ENCODE assay signal across 8 mouse cellular contexts in the genomic region with DNA sequence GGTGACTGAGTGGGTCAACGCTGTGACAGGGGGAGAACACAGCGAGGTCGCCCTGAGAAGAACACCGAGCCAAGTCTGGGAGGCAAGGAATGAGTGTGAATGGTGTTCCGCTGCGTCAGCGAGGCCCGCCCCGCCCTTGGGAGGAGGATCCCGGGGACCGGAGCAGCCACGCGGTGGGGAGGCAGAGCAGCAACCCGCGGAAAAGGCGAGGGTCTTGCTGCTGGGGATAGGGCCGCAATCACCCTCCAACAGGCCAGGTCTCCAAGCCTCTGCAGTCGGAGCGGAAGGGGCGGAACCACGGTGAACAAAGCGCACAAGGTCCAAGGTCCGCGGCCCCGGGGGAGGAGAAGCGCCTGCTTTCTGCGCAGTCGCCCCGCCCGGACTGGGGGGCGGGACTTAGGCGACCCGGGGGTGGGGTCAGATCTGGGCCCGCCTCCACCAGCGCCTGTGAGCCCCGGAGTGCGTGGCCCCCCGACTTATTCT. TPM values are rescaled to one million over a fixed set of nuclear protein-coding genes. Genes with fewer than 3 reads are reported as not detected.
DNase-seq lines count a peak whose midpoint lies in the region; ATAC-seq and TF ChIP-seq lines count a peak whose summit lies in the region.

TSS of gene Plscr3 (plus strand) at position 179 of the 483 bp plus-strand sequence.

- peak within 1 kb of the TSS; percentile 76 for H3K4me3 ChIP-seq in embryonic facial prominence, embryonic 13.5 days
- peak within 1 kb of the TSS; percentile 75 for H3K4me3 ChIP-seq in heart, adult 2 months
- H3K4me3 ChIP-seq in limb, embryonic 13.5 days, result peak within 1 kb of the TSS; percentile 79
- H3K4me3 ChIP-seq in midbrain, embryonic 16.5 days (ENCODE audit: low read depth, low read length), result peak within 1 kb of the TSS; percentile 65

- H3K27ac ChIP-seq in embryonic facial prominence, embryonic 13.5 days, result peak within 1 kb of the TSS; percentile 96
- peak within 1 kb of the TSS; percentile 84 for H3K27ac ChIP-seq in heart, adult 2 months
- H3K27ac ChIP-seq in limb, embryonic 13.5 days, result peak within 1 kb of the TSS; percentile 96
- H3K27ac ChIP-seq in midbrain, embryonic 16.5 days (ENCODE audit: low read length), result peak within 1 kb of the TSS; percentile 96

- H3K27me3 ChIP-seq in embryonic facial prominence, embryonic 13.5 days, result no peaks in the 10 kb centered on the region
- no peaks in the 10 kb centered on the region for H3K27me3 ChIP-seq in heart, adult 2 months (ENCODE audit: control insufficient read depth, insufficient read depth, low read length)
- no peaks in the 10 kb centered on the region for H3K27me3 ChIP-seq in limb, embryonic 13.5 days
- no peaks in the 10 kb centered on the region for H3K27me3 ChIP-seq in midbrain, embryonic 16.5 days (ENCODE audit: control insufficient read depth, insufficient read depth, low read depth, low read length)

- H3K4me1 ChIP-seq in embryonic facial prominence, embryonic 13.5 days, result peaks cover 35% of the 10 kb centered on the region
- H3K4me1 ChIP-seq in heart, adult 2 months (ENCODE audit: control insufficient read depth, insufficient read depth, low read length), result peaks cover 5% of the 10 kb centered on the region
- H3K4me1 ChIP-seq in limb, embryonic 13.5 days, result peaks cover 31% of the 10 kb centered on the region
- H3K4me1 ChIP-seq in midbrain, embryonic 16.5 days (ENCODE audit: control insufficient read depth, insufficient read depth, low read length), result peaks cover 22% of the 10 kb centered on the region

- under 1% methylated on average over 29 of the region's 38 CpGs for WGBS in embryonic facial prominence, embryonic 13.5 days
- under 1% methylated on average over 38 of the region's 38 CpGs for WGBS in heart, adult 2 months
- 0% methylated on average over 35 of the region's 38 CpGs for WGBS in limb, embryonic 13.5 days
- under 1% methylated on average over 35 of the region's 38 CpGs for WGBS in midbrain, embryonic 16.5 days

- ATAC-seq in embryonic facial prominence, embryonic 13.5 days (ENCODE audit: insufficient number of reproducible peaks, insufficient read depth, low FRiP score, low TSS enrichment, low read depth), result peak; percentile 88
- peak; percentile 93 for ATAC-seq in limb, embryonic 13.5 days (ENCODE audit: low FRiP score, low read depth)
- peak; percentile 89 for ATAC-seq in midbrain, embryonic 16.5 days

- no peaks in the 10 kb centered on the region for H3K9me3 ChIP-seq in embryonic facial prominence, embryonic 13.5 days
- H3K9me3 ChIP-seq in limb, embryonic 13.5 days, result no peaks in the 10 kb centered on the region
- H3K9me3 ChIP-seq in midbrain, embryonic 16.5 days (replicated peaks; ENCODE audit: control insufficient read depth, low read length, poor library complexity, severe bottlenecking), result no peaks in the 10 kb centered on the region

- peak within 1 kb of the TSS; percentile 90 for H3K9ac ChIP-seq in embryonic facial prominence, embryonic 13.5 days
- peak within 1 kb of the TSS; percentile 95 for H3K9ac ChIP-seq in heart, adult 2 months (ENCODE audit: low read depth, low read length)
- peak within 1 kb of the TSS; percentile 90 for H3K9ac ChIP-seq in limb, embryonic 13.5 days
- H3K9ac ChIP-seq in midbrain, embryonic 16.5 days (ENCODE audit: low read depth, low read length), result peak within 1 kb of the TSS; percentile 88

- intact Hi-C loops in heart, adult 2 months (cut with DNase I), result no loop called here

- no peaks in the 10 kb centered on the region for H3K79me2 ChIP-seq in heart, adult 2 months (replicated peaks; ENCODE audit: control insufficient read depth, insufficient read depth, low read length)

- TF ChIP-seq POLR2A in heart, adult 2 months (IDR thresholded peaks at IDR 0.05; ENCODE audit: insufficient read depth, low read depth, low read length), result peak; percentile 91

- DNase-seq in 3134 (ENCODE audit: extremely low read depth, insufficient read length, low spot score), result peak; percentile 92
- peak; percentile 93 to 97 for DNase-seq in adrenal gland, postnatal 36 days
- peak; percentile 95 to 98 for DNase-seq in heart, adult 2 months
- DNase-seq in kidney, adult 8-10 months, result peak; percentile 93 to 95
- peak; percentile 94 to 96 for DNase-seq in spleen, postnatal 10 days (ENCODE audit: low spot score in 2 of 2)

- peak within 1 kb of the TSS; percentile 94 for H3K4me2 ChIP-seq in embryonic facial prominence, embryonic 13.5 days
- H3K4me2 ChIP-seq in limb, embryonic 13.5 days (replicated peaks), result peak within 1 kb of the TSS; percentile 93
- H3K4me2 ChIP-seq in midbrain, embryonic 16.5 days (ENCODE audit: low read length), result peak within 1 kb of the TSS; percentile 94

- H3K36me3 ChIP-seq in embryonic facial prominence, embryonic 13.5 days, result peaks cover 37% of the 10 kb centered on the region
- no peaks in the 10 kb centered on the region; the same call in 1 of the 2 replicates for H3K36me3 ChIP-seq in heart, adult 2 months (ENCODE audit: control insufficient read depth, insufficient read depth, low read length)
- peaks cover 37% of the 10 kb centered on the region for H3K36me3 ChIP-seq in limb, embryonic 13.5 days
- peaks cover 22% of the 10 kb centered on the region for H3K36me3 ChIP-seq in midbrain, embryonic 16.5 days (ENCODE audit: control insufficient read depth, insufficient read depth, low read length)

- TF ChIP-seq CTCF in heart, adult 2 months (IDR thresholded peaks at IDR 0.05), result no peak

- TF ChIP-seq EP300 in heart, adult 2 months (IDR thresholded peaks at IDR 0.05; ENCODE audit: insufficient read depth, low read depth, low read length), result no peak

RNA-seq across cellular contexts. Expression of gene Plscr3, which starts in this region (rescaled TPM):
- 10 to 100 TPM; 49.3 to 50.4 TPM for total RNA-seq in adrenal gland, postnatal 36 days (2021)
- 145 and 154 TPM in 2 replicates for polyA plus RNA-seq in embryonic facial prominence, embryonic 13.5 days (2015; fragmentation: Nextera tagmentation; extraction: Ambion mirVana)
- total RNA-seq in heart, adult 2 months (2021), result 10 to 100 TPM; 21.2 to 22.4 TPM
- 45.3 and 48.3 TPM in 2 replicates for polyA plus RNA-seq in heart, adult 2 months (2012; rRNA removed)
- 135 and 140 TPM in 2 replicates for polyA plus RNA-seq in limb, embryonic 13.5 days (2015; fragmentation: Nextera tagmentation; extraction: Ambion mirVana)
- 46.3 and 48.1 TPM in 2 replicates for polyA plus RNA-seq in midbrain, embryonic 16.5 days (2015; fragmentation: Nextera tagmentation; extraction: Ambion mirVana)

Comparison
In these comparisons a context has a peak if more than half of its experiments do, and no peak if none do; other contexts are left out.
1. Peak in every context shown above with its lines: DNase-seq, ATAC-seq, H3K4me3 ChIP-seq and H3K27ac ChIP-seq.